ENCODE assay signal across 19 mouse cellular contexts in genomic region chr6:37615490-37615889, GRCm38 (mm10).
"Had no signal": no experiment of that assay in that cellular context is flagged by ENCODE, and none has a peak within 500 bp of the region (broad histone marks: within the 10 kb centered on the region; RNA-seq: fewer than 3 reads in every experiment).

No protein-coding gene starts in this region.

- H3K4me3 ChIP-seq: midbrain, embryonic 10.5 days; midbrain, embryonic 13.5 days; myocyte; neural tube, embryonic 13.5 days; neural tube, embryonic 15.5 days; stomach, embryonic 15.5 days had no signal

- H3K4me2 ChIP-seq: lung, embryonic 14.5 days; midbrain, embryonic 13.5 days; neural tube, embryonic 13.5 days; neural tube, embryonic 15.5 days; stomach, embryonic 15.5 days had no signal

- H3K9me3 ChIP-seq: midbrain, embryonic 10.5 days; midbrain, embryonic 13.5 days; neural tube, embryonic 13.5 days; neural tube, embryonic 15.5 days; stomach, embryonic 15.5 days had no signal

- H3K4me1 ChIP-seq: midbrain, embryonic 13.5 days; neural tube, embryonic 13.5 days; neural tube, embryonic 15.5 days had no signal

- H3K27ac ChIP-seq: midbrain, embryonic 10.5 days; midbrain, embryonic 13.5 days; neural tube, embryonic 13.5 days; neural tube, embryonic 15.5 days; stomach, embryonic 15.5 days; stomach, postnatal 0 days had no signal

- H3K36me3 ChIP-seq: midbrain, embryonic 10.5 days; midbrain, embryonic 13.5 days; neural tube, embryonic 13.5 days; neural tube, embryonic 15.5 days; stomach, embryonic 15.5 days had no signal

- H3K27me3 ChIP-seq: midbrain, embryonic 13.5 days; neural tube, embryonic 13.5 days; neural tube, embryonic 15.5 days; stomach, embryonic 15.5 days had no signal

- H3K9ac ChIP-seq: lung, embryonic 14.5 days; midbrain, embryonic 13.5 days; neural tube, embryonic 13.5 days; neural tube, embryonic 15.5 days; stomach, embryonic 15.5 days had no signal

- ATAC-seq: midbrain, embryonic 13.5 days; midbrain, embryonic 16.5 days had no signal

- DNase-seq: lung, adult 18-20 months; lung, embryonic 14.5 days; lung, postnatal 10 days; lung, postnatal 4 days; retina, postnatal 1 day; right cerebral cortex, adult 18-20 months; right cerebral cortex, postnatal 25 days; right cerebral cortex, postnatal 4 days; thymus, adult 2 months; thymus, postnatal 25 days; thymus, postnatal 4 days had no signal
